Mouse (Mus musculus) hindbrain, embryonic 12.5 days (tissue): ENCODE measurements around the gene Dnah7a. TPM values are rescaled to one million over a fixed set of nuclear protein-coding genes. Genes with fewer than 3 reads are reported as not detected.
A peak's percentile ranks its signal among the peaks of the same experiment; 100 is the strongest.
"Not testable (repeated sequence)": the region's sequence is repeated elsewhere in the genome, so short reads cannot be mapped to it uniquely, and the experiment has no call there.

Source experiments
- ATAC-seq: fragments of 200-750 bp; cut with Nextera tagmentation; 2 replicates; pipeline ENCODE4 v1.8.0; 2017; ENCODE audit warnings: moderate TSS enrichment; ENCODE audit not compliant: low FRiP score
- H3K27ac ChIP-seq: fragments of 300-500 bp; sonication (generic); 2 replicates; pipeline ENCODE4 v1.5.1; 2016; ENCODE audit warnings: mild to moderate bottlenecking
- H3K27me3 ChIP-seq: fragments of 300-500 bp; sonication (generic); 2 replicates; pipeline ENCODE4 v1.6.1; 2016; ENCODE audit warnings: mild to moderate bottlenecking
- H3K36me3 ChIP-seq: fragments of 300-500 bp; sonication (generic); 2 replicates; pipeline ENCODE4 v1.6.1; 2016; ENCODE audit warnings: mild to moderate bottlenecking
- H3K4me1 ChIP-seq: fragments of 300-500 bp; sonication (generic); 2 replicates; pipeline ENCODE4 v1.6.1; 2016
- H3K4me2 ChIP-seq: fragments of 300-500 bp; sonication (generic); replicated peaks from 2 replicates; pipeline ENCODE4 v1.6.1; 2016; ENCODE audit warnings: mild to moderate bottlenecking
- H3K4me3 ChIP-seq: fragments of 300-500 bp; sonication (generic); 2 replicates; pipeline ENCODE4 v1.5.1; 2016; ENCODE audit warnings: mild to moderate bottlenecking
- H3K9ac ChIP-seq: fragments of 300-500 bp; sonication (generic); 2 replicates; pipeline ENCODE4 v1.6.1; 2016; ENCODE audit warnings: mild to moderate bottlenecking, moderate library complexity
- H3K9me3 ChIP-seq: fragments of 300-500 bp; sonication (generic); replicated peaks from 2 replicates; pipeline ENCODE4 v1.6.1; 2016; ENCODE audit warnings: mild to moderate bottlenecking
- WGBS: fragments of 180-500 bp; shearing (Covaris S2); methylation state at CpG from one replicate; pipeline ENCODE4 v1.1.7; 2016; 5-methylcytosine and 5-hydroxymethylcytosine counted together
- polyA plus RNA-seq: library from polyadenylated mRNA; unstranded; fragments of >200 nt; fragmentation: Nextera tagmentation; extraction: Ambion mirVana; gene quantifications from 2 replicates; pipeline ENCODE4 v1.2.1, GENCODE M21; 2016

The Dnah7a gene
- polyA plus RNA-seq, 1 experiment from 2014 or later, result 6.9 TPM

GRCm38 (mm10) chr1:53466524-53467324 is 239.9 kb downstream of the Dnah7a start:
- not testable (repeated sequence) for H3K4me1 ChIP-seq, H3K36me3 ChIP-seq, H3K9ac ChIP-seq, H3K4me3 ChIP-seq, H3K4me2 ChIP-seq, H3K27ac ChIP-seq, H3K27me3 ChIP-seq, ATAC-seq, H3K9me3 ChIP-seq
- 89% methylated on average over 4 of the region's 4 CpGs for WGBS

GRCm38 (mm10) chr1:53439173-53439572 is 267.4 kb downstream of the Dnah7a start:
- not testable (repeated sequence) for H3K9ac ChIP-seq, H3K4me2 ChIP-seq, H3K4me1 ChIP-seq, H3K27ac ChIP-seq, H3K27me3 ChIP-seq, H3K36me3 ChIP-seq, H3K9me3 ChIP-seq, H3K4me3 ChIP-seq, ATAC-seq
- WGBS, result 95% methylated on average over 3 of the region's 3 CpGs

- not testable (repeated sequence) for H3K36me3 ChIP-seq, H3K4me2 ChIP-seq, H3K9ac ChIP-seq, H3K27me3 ChIP-seq, H3K9me3 ChIP-seq, H3K27ac ChIP-seq, ATAC-seq, H3K4me1 ChIP-seq, H3K4me3 ChIP-seq
- WGBS, result 81% methylated on average over 2 of the region's 2 CpGs
Measured at GRCm38 (mm10) chr1:53432433-53432832, 274.2 kb downstream of the Dnah7a start.

- Histone ChIP-seq H3K9me3 (no peaks in the 10 kb centered on the region), H3K9ac (no peak overlapping the region), H3K36me3 (no peaks in the 10 kb centered on the region), H3K27ac (no peak overlapping the region), H3K4me3 (no peak overlapping the region), H3K27me3 (no peaks in the 10 kb centered on the region), H3K4me2 (no peak overlapping the region), H3K4me1 (no peaks in the 10 kb centered on the region)
- 69% methylated on average over 3 of the region's 3 CpGs for WGBS
- no peak for ATAC-seq
Measured at GRCm38 (mm10) chr1:53405803-53406325, 300.7 kb downstream of the Dnah7a start.

GRCm38 (mm10) chr1:53393936-53394760 is 312.4 kb downstream of the Dnah7a start:
- H3K4me3 ChIP-seq, H3K36me3 ChIP-seq, H3K9ac ChIP-seq, H3K4me1 ChIP-seq, H3K27ac ChIP-seq, H3K27me3 ChIP-seq, H3K9me3 ChIP-seq, ATAC-seq: not testable (repeated sequence)
- WGBS, result 36% methylated on average over 21 of the region's 21 CpGs
- H3K4me2 ChIP-seq, result peak overlapping the region; percentile 22

GRCm38 (mm10) chr1:53388762-53389161 is 317.8 kb downstream of the Dnah7a start:
- Histone ChIP-seq H3K9ac (no peak overlapping the region), H3K4me1 (no peaks in the 10 kb centered on the region), H3K36me3 (no peaks in the 10 kb centered on the region), H3K27me3 (no peaks in the 10 kb centered on the region), H3K9me3 (no peaks in the 10 kb centered on the region), H3K4me2 (no peak overlapping the region), H3K4me3 (no peak overlapping the region), H3K27ac (no peak overlapping the region)
- no peak for ATAC-seq
- WGBS, result 92% methylated on average over 10 of the region's 14 CpGs

- Histone ChIP-seq H3K9ac (no peak overlapping the region), H3K27me3 (no peaks in the 10 kb centered on the region), H3K4me2 (no peak overlapping the region), H3K36me3 (no peaks in the 10 kb centered on the region), H3K27ac (no peak overlapping the region), H3K4me1 (no peaks in the 10 kb centered on the region), H3K4me3 (no peak overlapping the region), H3K9me3 (no peaks in the 10 kb centered on the region)
- no peak for ATAC-seq
- WGBS, result 74% methylated on average over 6 of the region's 6 CpGs
Measured at GRCm38 (mm10) chr1:53384085-53384688, 322.4 kb downstream of the Dnah7a start.

GRCm38 (mm10) chr1:53377731-53378130 is 328.9 kb downstream of the Dnah7a start:
- WGBS, result 70% methylated on average over 3 of the region's 3 CpGs
- ATAC-seq, result no peak
- Histone ChIP-seq H3K9me3 (no peaks in the 10 kb centered on the region), H3K27ac (no peak overlapping the region), H3K27me3 (no peaks in the 10 kb centered on the region), H3K9ac (no peak overlapping the region), H3K4me3 (no peak overlapping the region), H3K36me3 (no peaks in the 10 kb centered on the region), H3K4me1 (no peaks in the 10 kb centered on the region), H3K4me2 (no peak overlapping the region)

GRCm38 (mm10) chr1:53375965-53376364 is 330.6 kb downstream of the Dnah7a start:
- not testable (repeated sequence) for H3K27me3 ChIP-seq, H3K9ac ChIP-seq, H3K9me3 ChIP-seq, H3K4me3 ChIP-seq, H3K27ac ChIP-seq, H3K4me2 ChIP-seq, ATAC-seq, H3K4me1 ChIP-seq, H3K36me3 ChIP-seq
- WGBS, result 90% methylated on average over 2 of the region's 2 CpGs

- H3K27ac ChIP-seq, result no peak overlapping the region
- no peak for ATAC-seq
- H3K4me2 ChIP-seq, result no peak overlapping the region
- H3K4me1 ChIP-seq, result no peaks in the 10 kb centered on the region
- H3K9ac ChIP-seq, result no peak overlapping the region
- no peak overlapping the region for H3K4me3 ChIP-seq
- no peaks in the 10 kb centered on the region for H3K36me3 ChIP-seq
- no peaks in the 10 kb centered on the region for H3K27me3 ChIP-seq
- H3K9me3 ChIP-seq, result no peaks in the 10 kb centered on the region
Measured at GRCm38 (mm10) chr1:53358988-53359387, 347.6 kb downstream of the Dnah7a start.

- H3K4me1 ChIP-seq, result peaks cover 6% of the 10 kb centered on the region
- ATAC-seq, result peak; percentile 100
Measured at GRCm38 (mm10) chr1:53352327-53353261, 354.0 kb downstream of the Dnah7a start, which contains the start of the genes Asdurf, Gm28551 and Asnsd1. TSS of gene Asdurf (minus strand) at chr1:53352619. TSS of gene Gm28551 (minus strand) at chr1:53352667. TSS of gene Asnsd1 (minus strand) at chr1:53352752.

More at GRCm38 (mm10) chr1:53352327-53353261, 354.0 kb downstream of the Dnah7a start, which contains the start of the genes Asdurf, Gm28551 and Asnsd1:
- peak within 1 kb of the TSS; percentile 80 for H3K4me3 ChIP-seq
- H3K27me3 ChIP-seq, result no peaks in the 10 kb centered on the region
- peak within 1 kb of the TSS; percentile 95 for H3K9ac ChIP-seq
- H3K9me3 ChIP-seq, result no peaks in the 10 kb centered on the region
- peak within 1 kb of the TSS; percentile 53 for H3K4me2 ChIP-seq
- under 1% methylated on average over 43 of the region's 44 CpGs for WGBS
- H3K27ac ChIP-seq, result peak within 1 kb of the TSS; percentile 91
- H3K36me3 ChIP-seq, result peaks cover 13% of the 10 kb centered on the region
